Mouse (Mus musculus): ENCODE results near the gene Fyn.

Gene Fyn

DNA sequence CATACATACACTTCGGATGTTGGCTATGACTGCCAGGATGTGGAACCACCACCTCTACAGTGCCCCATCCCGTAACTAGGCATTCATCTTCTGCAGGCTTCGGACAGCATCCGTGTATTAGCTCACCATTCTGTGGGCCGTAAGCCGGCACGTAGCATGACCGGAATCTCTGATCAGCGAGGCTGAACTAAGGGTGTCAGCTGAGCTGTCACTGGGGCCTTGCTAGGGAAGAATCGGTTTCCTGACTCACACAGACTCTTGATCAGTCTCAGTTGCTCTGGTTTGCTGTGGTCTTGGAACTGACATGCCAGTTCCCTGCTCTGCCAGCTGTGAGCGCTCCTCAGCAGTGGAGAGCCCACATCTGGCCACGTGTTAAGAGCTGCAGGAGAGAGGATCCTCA is 137.7 kb downstream of the Fyn start:
- in situ Hi-C loops (cut with MboI, MseI), result no loop called here

DNA sequence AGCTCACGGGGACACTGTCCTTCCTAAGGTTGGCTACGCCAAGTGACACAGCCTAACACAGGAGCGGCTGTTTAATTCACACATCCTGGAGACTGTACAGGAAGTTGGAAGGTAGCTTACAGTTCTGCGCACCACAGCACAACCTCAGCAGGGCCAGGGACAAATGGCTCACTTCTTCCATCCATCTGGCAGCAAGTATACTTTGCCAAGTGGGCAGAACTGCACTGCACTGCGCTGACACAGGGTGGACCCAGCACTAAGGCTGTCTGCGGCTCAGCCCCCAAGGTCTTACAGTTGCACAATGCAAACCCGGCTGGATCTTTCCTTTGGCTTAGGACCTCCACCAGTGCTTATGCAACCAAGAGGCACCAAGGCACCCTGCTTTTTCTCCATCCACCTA is 138.2 kb downstream of the Fyn start:
- in situ Hi-C loops (cut with MboI, MseI), result no loop called here

DNA sequence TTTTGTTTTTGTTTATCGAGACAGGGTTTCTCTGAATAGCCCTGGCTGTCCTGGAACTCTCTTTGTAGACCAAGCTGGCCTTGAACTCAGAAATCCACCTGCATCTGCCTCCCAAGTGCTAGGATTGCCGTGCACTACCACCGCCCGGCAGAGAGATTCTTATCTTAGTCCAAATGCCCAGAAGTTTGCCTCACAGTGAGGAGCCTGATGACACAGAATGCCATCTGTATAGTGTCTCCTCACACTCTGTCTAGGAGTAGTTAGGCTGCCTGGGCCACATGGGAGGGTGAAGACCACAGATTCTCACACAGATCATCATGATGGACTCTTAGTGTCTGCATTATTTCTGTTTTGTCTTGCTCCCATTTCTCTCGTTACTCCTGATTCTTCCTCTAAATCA is 140.1 kb downstream of the Fyn start:
- in situ Hi-C loops (cut with MboI, MseI), result no loop called here

GRCm38 (mm10) chr10:39509937-39510336 is 141.3 kb downstream of the Fyn start:
- in situ Hi-C loops (cut with MboI, MseI), result no loop called here

DNA sequence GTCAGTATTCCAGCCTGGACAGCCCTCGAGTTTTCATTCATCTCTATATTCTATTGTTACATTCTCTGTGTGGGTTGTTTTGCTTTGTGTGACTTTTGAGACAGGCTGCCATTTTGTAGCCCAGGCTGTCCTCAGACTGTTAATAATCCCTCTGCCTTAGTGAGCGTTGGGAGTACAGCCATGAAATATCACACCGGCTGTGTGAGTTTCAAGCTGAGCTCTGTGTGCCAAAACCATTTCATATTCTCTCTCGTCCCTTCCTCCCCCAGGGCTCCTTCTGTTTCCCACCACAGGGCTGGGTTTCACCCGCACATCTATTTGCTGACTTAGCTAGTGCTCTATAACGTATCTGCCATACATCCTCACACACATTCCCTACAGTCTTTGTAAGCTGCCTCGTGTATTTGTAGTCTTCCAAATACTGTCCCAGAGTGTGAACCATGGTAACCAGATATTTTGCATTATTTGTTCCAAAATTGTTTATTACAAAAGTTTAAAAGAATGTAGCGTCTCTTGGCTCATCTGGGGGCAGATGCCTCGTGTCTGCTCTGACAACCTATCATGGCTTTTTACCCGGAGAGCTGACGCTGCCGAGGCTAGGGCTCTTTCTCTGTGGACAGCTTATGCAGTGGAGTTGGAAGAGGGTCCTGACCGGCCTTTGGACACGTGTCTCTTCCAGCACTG is 144.1 kb downstream of the Fyn start:
- in situ Hi-C loops (cut with MboI, MseI), result no loop called here

GRCm38 (mm10) chr10:39514916-39515315 is 146.3 kb downstream of the Fyn start:
- in situ Hi-C loops (cut with MboI, MseI), result no loop called here

- in situ Hi-C loops (cut with MboI, MseI), result no loop called here
Measured at GRCm38 (mm10) chr10:39516541-39517133, 148.0 kb downstream of the Fyn start.

DNA sequence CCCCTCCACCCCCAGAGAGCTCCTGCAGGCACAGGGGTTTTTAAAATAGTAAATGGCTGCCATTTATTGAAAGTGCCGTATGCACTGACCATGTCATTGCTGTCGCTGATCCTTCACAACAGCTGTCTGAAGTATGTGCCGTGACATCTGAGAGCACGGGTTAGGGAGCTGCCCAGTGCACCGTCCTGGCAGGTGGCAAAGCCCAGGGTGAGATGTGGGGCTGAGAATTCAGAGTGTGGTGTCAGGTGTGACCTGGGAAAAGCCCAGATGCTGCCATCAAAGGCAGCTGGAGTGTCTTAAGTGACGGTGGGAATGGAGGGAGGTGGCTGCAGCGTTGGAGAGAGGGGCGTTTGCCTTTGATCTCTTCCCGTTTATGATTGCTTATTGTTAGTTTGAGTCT is 148.7 kb downstream of the Fyn start:
- in situ Hi-C loops (cut with MboI, MseI), result no loop called here

DNA sequence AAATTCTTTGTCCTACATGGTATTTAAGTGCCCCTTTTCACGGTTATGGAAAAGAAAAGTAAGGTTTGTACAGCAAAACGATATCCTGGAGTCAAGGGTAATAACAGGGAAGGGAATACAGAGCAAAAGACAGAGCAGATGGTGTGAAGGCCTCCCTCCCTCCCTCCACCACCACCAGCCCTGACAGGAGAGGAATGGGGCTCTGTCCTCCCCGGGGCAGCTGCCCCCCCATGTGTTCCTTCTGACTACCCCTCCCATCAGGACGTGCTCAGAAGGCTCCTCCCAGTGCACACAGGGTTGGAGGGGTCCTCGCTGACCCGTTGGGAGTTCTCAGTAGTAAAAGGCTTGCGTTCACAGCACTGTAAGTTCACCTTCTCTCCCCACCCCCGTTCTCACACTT is 149.6 kb downstream of the Fyn start:
- in situ Hi-C loops (cut with MboI, MseI), result no loop called here

GRCm38 (mm10) chr10:39518859-39519258 is 150.2 kb downstream of the Fyn start:
- in situ Hi-C loops (cut with MboI, MseI), result no loop called here

- in situ Hi-C loops (cut with MboI, MseI), result loop anchor here (5.0 kb wide), 2 partner anchors 283 to 348 kb away; no protein-coding TSS in a partner anchor
Measured at GRCm38 (mm10) chr10:39520123-39520989, 151.7 kb downstream of the Fyn start.

- in situ Hi-C loops (cut with MboI, MseI), result loop anchor here (5.0 kb wide), 2 partner anchors 284 to 349 kb away; no protein-coding TSS in a partner anchor
Measured at GRCm38 (mm10) chr10:39521327-39521726, 152.7 kb downstream of the Fyn start.

GRCm38 (mm10) chr10:39521861-39522391 is 153.3 kb downstream of the Fyn start:
- in situ Hi-C loops (cut with MboI, MseI), result loop anchor here (5.0 kb wide), 2 partner anchors 285 to 350 kb away; no protein-coding TSS in a partner anchor

DNA sequence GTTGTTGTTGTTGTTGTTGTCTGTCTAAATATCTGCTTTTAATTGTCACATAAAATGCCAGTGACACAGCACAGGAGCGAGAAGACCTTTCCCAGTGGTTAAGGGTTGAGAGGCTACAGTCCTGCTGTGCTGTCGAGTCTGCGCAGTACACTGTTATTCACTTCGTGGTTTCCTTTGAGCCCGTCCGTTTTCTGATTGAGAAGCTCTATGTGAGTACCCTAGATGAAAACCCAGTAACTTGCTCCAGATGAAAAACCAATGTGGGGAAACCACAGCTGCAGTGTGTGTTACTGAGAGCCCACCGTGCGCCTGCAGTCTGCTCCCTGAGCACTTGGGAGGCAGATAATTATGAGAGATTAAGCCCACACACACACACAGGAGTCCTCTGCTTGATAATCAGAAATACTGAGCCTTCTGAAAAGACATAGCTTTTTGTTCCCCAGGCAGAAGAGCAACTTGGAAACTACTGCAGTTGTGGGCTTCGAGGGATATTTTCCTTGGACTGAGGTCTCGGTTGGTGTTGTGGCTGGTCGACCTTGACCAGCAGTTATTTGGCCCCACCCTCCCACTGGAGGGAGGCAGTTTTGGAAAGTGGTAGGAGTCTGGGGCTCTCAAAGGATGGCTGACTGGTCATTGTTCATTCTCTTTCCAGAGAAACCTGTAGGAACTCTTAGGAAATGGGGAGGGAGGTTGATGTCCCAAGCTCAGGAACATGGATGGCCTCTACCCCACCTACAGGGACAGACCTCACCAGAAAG is 154.4 kb downstream of the Fyn start:
- in situ Hi-C loops (cut with MboI, MseI), result loop anchor here (5.0 kb wide), 2 partner anchors 286 to 351 kb away; no protein-coding TSS in a partner anchor

DNA sequence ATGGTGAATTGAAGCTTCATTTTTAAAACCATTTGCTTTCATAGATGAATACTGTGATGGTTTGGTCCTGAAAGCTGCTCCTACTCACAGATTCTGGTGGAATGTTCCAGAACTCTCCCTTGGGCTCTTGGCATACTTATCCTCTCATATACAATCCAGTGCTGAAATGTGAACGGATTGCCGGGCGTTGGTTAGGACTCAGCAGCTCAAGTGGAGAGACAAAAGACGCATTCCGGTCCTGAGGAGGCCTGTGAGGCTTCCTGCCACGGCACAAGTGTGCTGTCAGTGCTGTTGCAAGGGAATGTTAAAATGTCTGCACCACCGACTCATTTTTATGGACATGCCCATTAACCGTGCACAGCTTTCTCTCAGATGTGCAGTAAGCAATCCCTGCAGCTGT is 155.7 kb downstream of the Fyn start:
- in situ Hi-C loops (cut with MboI, MseI), result loop anchor here (5.0 kb wide), 2 partner anchors 287 to 352 kb away; no protein-coding TSS in a partner anchor

DNA sequence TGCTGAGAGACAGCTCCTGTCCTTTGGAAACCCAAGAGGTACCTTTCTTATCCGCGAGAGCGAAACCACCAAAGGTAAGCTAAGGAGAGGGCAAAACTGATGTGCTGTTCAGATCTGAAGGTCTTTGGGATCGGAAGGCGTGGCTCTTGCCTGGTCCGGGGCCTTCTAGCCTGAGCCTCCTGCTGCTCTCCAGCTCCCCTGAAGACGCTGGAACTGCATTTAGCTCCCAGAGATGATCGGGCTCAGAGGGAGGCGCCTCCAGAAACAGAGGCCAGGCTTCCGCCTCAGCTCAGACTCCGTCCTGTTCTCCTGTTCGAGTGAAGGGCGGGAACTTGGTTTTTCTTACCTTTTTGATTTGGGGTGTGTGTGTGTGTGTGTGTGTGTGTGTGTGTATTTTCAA is 156.8 kb downstream of the Fyn start:
- in situ Hi-C loops (cut with MboI, MseI), result no loop called here

DNA sequence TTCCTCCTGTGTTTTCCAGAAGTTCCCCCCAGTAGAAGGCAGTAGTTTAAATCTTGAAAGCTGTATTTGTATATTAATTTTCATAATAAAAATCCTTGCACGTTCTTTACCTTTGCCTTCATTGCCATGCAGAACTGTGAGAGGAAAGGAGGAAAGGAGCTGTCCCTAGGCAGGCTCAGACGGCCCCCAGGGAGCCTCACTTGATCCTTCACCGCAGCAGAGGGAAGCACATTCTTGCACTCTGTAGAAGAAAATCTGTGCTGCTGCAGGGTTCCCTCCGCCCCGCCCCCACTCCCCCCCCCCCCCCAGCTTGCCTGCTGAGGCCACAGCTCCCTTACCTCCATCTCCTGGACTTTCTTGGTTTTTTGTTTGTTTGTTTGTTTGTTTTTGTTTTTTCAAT is 158.5 kb downstream of the Fyn start:
- in situ Hi-C loops (cut with MboI, MseI), result no loop called here

GRCm38 (mm10) chr10:39529179-39529578 is 160.5 kb downstream of the Fyn start:
- in situ Hi-C loops (cut with MboI, MseI), result no loop called here

DNA sequence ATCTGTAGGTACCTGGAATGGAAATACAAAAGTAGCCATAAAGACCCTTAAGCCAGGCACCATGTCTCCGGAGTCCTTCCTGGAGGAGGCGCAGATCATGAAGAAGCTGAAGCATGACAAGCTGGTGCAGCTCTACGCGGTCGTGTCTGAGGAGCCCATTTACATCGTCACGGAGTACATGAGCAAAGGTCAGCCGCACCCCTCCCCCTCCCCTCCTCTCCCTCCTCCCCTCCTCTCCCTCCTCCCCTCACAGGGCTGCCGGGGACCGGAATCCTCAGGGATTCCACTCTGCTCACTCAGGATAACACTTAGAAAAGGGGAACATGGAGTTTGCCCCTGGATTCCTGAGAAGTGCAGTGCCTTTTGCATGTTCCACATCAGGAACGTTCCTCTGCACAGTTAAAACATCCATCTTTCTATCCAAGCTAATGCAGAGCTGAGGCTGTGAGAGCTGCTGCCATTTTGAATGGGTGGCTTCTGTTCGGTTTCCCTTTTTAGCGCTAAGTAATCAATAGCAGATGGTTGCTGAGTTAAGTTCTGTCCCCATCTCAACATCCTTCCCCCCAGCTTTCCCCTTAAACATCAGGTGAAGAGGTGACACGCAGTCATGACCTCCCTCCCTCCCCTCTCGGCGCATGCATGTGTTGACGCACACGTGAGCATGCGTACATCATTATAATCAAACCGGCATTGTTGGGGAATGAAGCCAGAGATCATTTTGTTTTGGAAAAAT is 163.5 kb downstream of the Fyn start:
- in situ Hi-C loops (cut with MboI, MseI), result no loop called here

GRCm38 (mm10) chr10:39532823-39533222 is 164.2 kb downstream of the Fyn start:
- in situ Hi-C loops (cut with MboI, MseI), result no loop called here

All from regulatory T cell (primary cell).